Mouse (Mus musculus): ENCODE measurements around the gene Lnpk. TPM values are rescaled to one million over a fixed set of nuclear protein-coding genes. Genes with fewer than 3 reads are reported as not detected.

Gene Lnpk
- total RNA-seq, 2 experiments from 2014 or later = 73.0 to 75.9 TPM

DNA sequence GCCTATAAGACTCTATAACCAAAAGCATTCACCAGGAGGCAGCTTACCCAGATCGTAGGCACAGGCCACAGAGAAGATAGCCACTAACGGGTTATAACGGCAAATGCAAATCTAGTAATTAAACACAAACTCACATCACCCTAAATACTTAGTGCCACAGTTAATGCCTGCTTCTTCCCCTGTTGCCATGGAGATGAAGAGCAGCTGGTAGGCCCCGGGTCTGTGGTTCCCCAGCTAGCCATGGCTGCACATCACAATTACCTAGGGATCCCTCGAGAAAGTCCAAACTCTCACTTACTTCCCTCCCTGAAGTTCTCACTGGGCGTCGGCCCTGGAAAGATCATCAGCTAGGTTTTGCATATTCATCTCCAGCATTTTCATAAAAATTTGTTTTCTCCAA is 90.8 kb downstream of the Lnpk start:
- DNase-seq (ENCODE audit: extremely low spot score in 1 of 2, low spot score in 2 of 2) = no peak
- Histone ChIP-seq H3K4me3 (no peak overlapping the region), H3K27ac (no peak overlapping the region)
- intact Hi-C loops (cut with DNase I) = no loop called here
- no peak for TF ChIP-seq CTCF (IDR thresholded peaks at IDR 0.05)

DNA sequence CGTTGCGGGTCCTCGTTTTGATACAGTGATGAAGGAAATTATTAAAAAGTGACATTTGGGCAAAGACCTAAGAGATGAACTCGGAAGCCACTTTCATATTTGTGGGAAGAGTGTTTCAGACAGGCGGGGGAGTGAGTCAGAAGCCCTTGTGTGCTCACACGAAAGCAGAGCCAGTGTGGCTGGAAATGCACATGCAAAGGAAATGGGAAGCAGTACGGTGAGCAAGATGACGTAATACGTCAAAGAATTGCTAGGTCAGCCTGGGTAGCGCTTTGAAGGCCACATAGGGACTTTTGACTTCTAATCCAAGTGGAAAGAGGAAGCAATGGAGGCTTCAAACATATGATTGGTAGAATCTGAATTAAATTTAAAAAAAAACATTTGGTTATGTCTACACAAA is 96.6 kb downstream of the Lnpk start:
- no peak for DNase-seq (ENCODE audit: extremely low spot score in 1 of 2, low spot score in 2 of 2)
- Histone ChIP-seq H3K27ac (no peak overlapping the region), H3K4me3 (no peak overlapping the region)
- intact Hi-C loops (cut with DNase I) = no loop called here
- no peak for TF ChIP-seq CTCF (IDR thresholded peaks at IDR 0.05)

DNA sequence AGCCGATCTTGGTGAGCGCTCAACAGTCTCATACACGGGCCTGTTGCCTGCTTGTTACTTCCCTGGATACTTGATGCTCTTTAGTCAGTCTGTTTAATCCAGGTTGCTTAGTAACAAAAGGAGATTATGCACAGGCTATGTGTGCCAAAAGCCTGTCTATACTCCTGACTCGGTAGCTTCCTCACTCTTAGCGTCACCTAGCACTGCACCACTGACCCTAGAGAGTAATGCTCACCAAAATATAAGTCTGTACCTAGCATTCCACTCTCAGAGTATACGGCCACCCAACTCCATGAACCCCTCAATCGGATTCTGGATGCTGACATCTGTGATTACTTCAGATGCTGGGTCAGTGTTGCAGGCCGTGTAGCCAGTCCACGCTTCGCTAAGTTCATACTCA is 97.1 kb downstream of the Lnpk start:
- no peak for TF ChIP-seq CTCF (IDR thresholded peaks at IDR 0.05)
- intact Hi-C loops (cut with DNase I) = no loop called here
- no peak overlapping the region for H3K4me3 ChIP-seq
- no peak overlapping the region for H3K27ac ChIP-seq
- DNase-seq (ENCODE audit: extremely low spot score in 1 of 2, low spot score in 2 of 2) = no peak

Other genes with a start within 250 kb of the Lnpk start
- not detected for gene Evx2, start 80.1 kb upstream of the Lnpk start, total RNA-seq (2021)
- not detected for gene Hoxd13, start 88.9 kb upstream of the Lnpk start, total RNA-seq (2021)
- gene Hoxd12, start 95.6 kb upstream of the Lnpk start, total RNA-seq (2021) = not detected
- not detected for gene Hoxd11, start 100.1 kb upstream of the Lnpk start, total RNA-seq (2021)
- not detected for gene Hoxd10, start 112.5 kb upstream of the Lnpk start, total RNA-seq (2021)
- gene Hoxd9, start 118.3 kb upstream of the Lnpk start, total RNA-seq (2021) = not detected
- gene Hoxd8, start 125.2 kb upstream of the Lnpk start, total RNA-seq (2021) = not detected
- not detected for gene Hoxd3, start 132.5 kb upstream of the Lnpk start, total RNA-seq (2021)
- gene Hoxd4, start 132.5 kb upstream of the Lnpk start, total RNA-seq (2021) = not detected
- not detected for gene Gm28230, start 147.3 kb upstream of the Lnpk start, total RNA-seq (2021)
- not detected for gene Hoxd1, start 183.5 kb upstream of the Lnpk start, total RNA-seq (2021)
- 10 to 100 TPM; 46.8 to 48.5 TPM for gene Mtx2, start 246.4 kb upstream of the Lnpk start, total RNA-seq (2021)

All from left cerebral cortex, adult 2 months (tissue).